Mouse (Mus musculus): ENCODE data around the gene Hoxa13. TPM values are rescaled to one million over a fixed set of nuclear protein-coding genes. Genes with fewer than 3 reads are reported as not detected.

Hoxa13 gene
- polyA plus RNA-seq, 1 experiment from 2014 or later, result not detected

DNA sequence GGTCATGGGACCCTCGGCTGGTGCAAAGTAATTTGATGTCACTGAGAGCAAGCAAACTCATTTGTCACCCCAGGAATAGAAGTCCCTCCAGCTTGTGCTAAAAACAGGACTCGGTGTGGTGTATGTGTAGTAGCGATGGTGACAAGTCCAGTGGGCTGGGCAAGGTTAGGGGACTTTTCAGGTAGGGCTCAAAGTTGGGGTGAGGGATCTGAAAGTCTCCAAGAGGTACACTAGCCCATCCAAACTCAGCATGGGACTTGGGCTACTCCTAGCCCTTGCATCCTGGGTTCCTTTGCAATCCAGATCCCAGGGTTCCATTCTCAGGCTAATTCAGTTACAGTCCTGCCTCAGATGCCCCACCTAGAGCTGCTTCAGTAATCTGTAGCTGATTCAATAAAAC lies 8.1 kb upstream of the Hoxa13 start:
- Histone ChIP-seq H3K9ac (no peak overlapping the region), H3K9me3 (replicated peaks) (no peaks in the 10 kb centered on the region), H3K27ac (ENCODE audit: poor library complexity, severe bottlenecking) (no peak overlapping the region), H3K27me3 (replicated peaks) (peaks cover 92% of the 10 kb centered on the region), H3K4me2 (no peak overlapping the region), H3K4me1 (replicated peaks) (peaks cover 9% of the 10 kb centered on the region), H3K4me3 (no peak overlapping the region), H3K36me3 (no peaks in the 10 kb centered on the region)
- 3% methylated on average over 3 of the region's 3 CpGs for WGBS
- no peak for ATAC-seq (ENCODE audit: insufficient number of reproducible peaks, low FRiP score)

DNA sequence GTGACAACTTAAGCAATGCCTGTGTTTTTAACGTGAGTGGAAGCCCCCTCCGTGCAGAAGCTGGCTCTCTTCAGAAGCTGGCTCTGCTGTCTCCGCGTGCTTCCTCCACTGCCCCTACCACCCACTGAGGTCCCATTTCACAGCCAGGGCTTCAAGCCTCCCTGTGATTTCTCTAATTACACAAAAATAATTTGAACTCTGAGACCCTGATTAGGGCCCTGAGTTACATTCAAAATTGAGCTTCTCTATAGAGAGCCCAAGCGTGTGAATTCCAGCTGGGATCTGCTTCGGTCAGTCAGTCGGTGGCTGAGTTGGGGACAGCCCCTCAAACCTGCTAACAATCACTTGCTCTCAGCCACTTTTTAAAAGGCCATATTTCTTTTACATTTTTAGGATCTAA lies 7.7 kb upstream of the Hoxa13 start:
- Histone ChIP-seq H3K9me3 (replicated peaks) (no peaks in the 10 kb centered on the region), H3K36me3 (no peaks in the 10 kb centered on the region), H3K4me2 (no peak overlapping the region), H3K4me1 (replicated peaks) (peaks cover 5% of the 10 kb centered on the region; the same call in 1 of the 2 replicates), H3K4me3 (no peak overlapping the region), H3K9ac (no peak overlapping the region), H3K27me3 (replicated peaks) (peaks cover 92% of the 10 kb centered on the region), H3K27ac (ENCODE audit: poor library complexity, severe bottlenecking) (no peak overlapping the region)
- WGBS, result 5% methylated on average over 7 of the region's 7 CpGs
- no peak for ATAC-seq (ENCODE audit: insufficient number of reproducible peaks, low FRiP score)

DNA sequence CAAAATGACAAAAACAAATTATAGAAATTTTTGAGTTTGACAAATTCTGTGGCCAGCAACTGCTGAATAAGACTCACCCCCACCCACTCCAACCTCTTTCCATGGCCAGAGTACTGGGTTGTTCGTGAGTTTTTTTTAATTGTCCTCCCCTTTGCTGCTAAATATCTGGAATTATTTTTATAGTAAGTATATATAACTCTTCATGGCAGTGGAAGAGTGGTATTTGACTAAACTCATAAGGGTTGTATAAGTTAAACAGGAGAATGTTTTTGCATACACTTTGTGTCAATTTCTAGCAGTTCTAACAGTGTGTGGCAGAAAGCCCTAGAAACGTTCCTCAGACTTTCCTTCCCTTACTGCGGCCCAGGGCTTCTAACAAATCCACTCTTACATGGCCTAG lies 7.0 kb upstream of the Hoxa13 start:
- no peak overlapping the region for H3K9ac ChIP-seq
- H3K27ac ChIP-seq (ENCODE audit: poor library complexity, severe bottlenecking), result no peak overlapping the region
- no peak overlapping the region for H3K4me2 ChIP-seq
- H3K4me1 ChIP-seq (replicated peaks), result no peaks in the 10 kb centered on the region
- 8% methylated on average over 3 of the region's 3 CpGs for WGBS
- no peak overlapping the region for H3K4me3 ChIP-seq
- H3K36me3 ChIP-seq, result no peaks in the 10 kb centered on the region
- peaks cover 93% of the 10 kb centered on the region for H3K27me3 ChIP-seq (replicated peaks)
- no peaks in the 10 kb centered on the region for H3K9me3 ChIP-seq (replicated peaks)
- no peak for ATAC-seq (ENCODE audit: insufficient number of reproducible peaks, low FRiP score)

DNA sequence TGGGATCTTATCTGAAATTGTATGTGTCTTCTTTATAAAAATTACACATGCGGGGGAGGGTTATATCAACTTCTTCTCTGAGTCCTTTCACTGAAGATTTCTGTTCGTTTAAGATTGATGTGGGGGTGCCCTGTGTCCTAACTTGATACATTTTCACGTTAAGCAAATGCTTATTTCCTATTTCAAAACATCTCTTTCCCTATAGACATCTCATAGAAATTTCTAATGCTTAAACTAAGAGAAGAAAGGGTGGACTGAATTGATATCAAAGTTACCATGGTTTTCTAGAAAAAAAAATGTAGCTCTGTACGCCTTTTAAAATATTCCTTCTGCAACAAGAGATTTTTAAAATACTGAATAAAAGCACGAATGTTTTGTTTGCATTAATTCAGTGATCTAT lies 6.5 kb upstream of the Hoxa13 start:
- 23% methylated on average over 5 of the region's 5 CpGs for WGBS
- Histone ChIP-seq H3K27ac (ENCODE audit: poor library complexity, severe bottlenecking) (no peak overlapping the region), H3K9ac (no peak overlapping the region), H3K4me1 (replicated peaks) (no peaks in the 10 kb centered on the region), H3K36me3 (no peaks in the 10 kb centered on the region), H3K9me3 (replicated peaks) (no peaks in the 10 kb centered on the region), H3K4me2 (no peak overlapping the region), H3K27me3 (replicated peaks) (peaks cover 93% of the 10 kb centered on the region), H3K4me3 (no peak overlapping the region)
- no peak for ATAC-seq (ENCODE audit: insufficient number of reproducible peaks, low FRiP score)

DNA sequence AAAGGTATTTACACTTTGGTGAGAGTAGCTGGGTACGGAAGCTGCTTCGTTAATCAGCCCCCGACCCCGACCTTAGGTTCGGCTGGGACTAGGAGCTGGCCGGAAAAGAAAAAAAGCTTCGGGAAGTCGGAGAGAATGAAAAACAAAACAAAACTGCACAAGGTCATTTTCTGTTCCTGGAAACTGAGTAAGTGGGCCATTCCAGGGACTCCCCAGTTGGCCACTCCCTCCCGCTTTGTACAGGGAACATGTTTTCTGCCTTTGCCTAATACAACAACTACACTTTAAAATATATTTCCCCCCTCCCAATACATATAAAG lies 5.9 kb upstream of the Hoxa13 start:
- Histone ChIP-seq H3K4me3 (no peak overlapping the region), H3K4me2 (no peak overlapping the region), H3K36me3 (no peaks in the 10 kb centered on the region), H3K9me3 (replicated peaks) (no peaks in the 10 kb centered on the region), H3K4me1 (replicated peaks) (no peaks in the 10 kb centered on the region), H3K27ac (ENCODE audit: poor library complexity, severe bottlenecking) (no peak overlapping the region), H3K9ac (no peak overlapping the region), H3K27me3 (replicated peaks) (peaks cover 95% of the 10 kb centered on the region)
- ATAC-seq (ENCODE audit: insufficient number of reproducible peaks, low FRiP score), result no peak
- WGBS, result under 1% methylated on average over 9 of the region's 9 CpGs

DNA sequence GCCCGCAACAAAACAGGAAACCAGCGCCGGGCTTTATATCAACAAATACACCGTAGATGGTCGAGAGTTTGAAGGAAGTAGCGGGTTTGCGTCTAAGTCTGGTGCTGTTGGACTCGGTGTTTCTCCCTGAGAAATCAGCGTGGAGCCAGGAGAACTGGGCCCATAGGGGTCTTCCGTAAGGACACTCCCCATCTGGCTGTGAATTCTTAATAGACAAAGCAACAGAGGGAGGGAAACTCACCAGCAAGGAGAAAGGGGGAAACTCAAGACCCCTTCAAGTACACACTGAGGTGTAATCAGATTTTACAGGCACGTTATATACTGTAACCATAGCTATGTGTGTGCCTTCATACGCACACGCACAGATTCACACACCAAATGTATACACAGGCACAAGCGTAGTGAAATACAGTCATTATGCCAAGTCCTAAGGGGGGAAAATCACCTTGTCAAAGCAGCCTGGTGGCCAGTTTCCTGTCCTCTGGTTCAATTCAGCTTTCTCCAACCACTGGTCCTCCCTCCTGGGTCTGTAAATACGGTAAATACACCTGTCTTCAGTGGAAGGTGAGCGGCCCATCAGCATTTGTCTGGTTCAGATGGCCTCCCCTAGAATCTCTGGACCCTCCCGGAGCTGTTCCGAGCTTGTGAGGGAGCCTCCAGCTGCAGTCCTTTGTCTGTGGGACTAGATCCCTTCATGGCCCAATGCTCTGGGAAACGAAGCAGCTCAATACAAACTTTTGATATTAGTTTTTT lies 5.4 kb upstream of the Hoxa13 start:
- H3K4me1 ChIP-seq (replicated peaks), result peaks cover 2% of the 10 kb centered on the region; the same call in 1 of the 2 replicates
- no peaks in the 10 kb centered on the region for H3K36me3 ChIP-seq
- peaks cover 95% of the 10 kb centered on the region for H3K27me3 ChIP-seq (replicated peaks)
- no peak overlapping the region for H3K4me2 ChIP-seq
- H3K9me3 ChIP-seq (replicated peaks), result no peaks in the 10 kb centered on the region
- no peak for ATAC-seq (ENCODE audit: insufficient number of reproducible peaks, low FRiP score)
- H3K4me3 ChIP-seq, result no peak overlapping the region
- 2% methylated on average over 19 of the region's 19 CpGs for WGBS
- no peak overlapping the region for H3K9ac ChIP-seq
- H3K27ac ChIP-seq (ENCODE audit: poor library complexity, severe bottlenecking), result no peak overlapping the region

DNA sequence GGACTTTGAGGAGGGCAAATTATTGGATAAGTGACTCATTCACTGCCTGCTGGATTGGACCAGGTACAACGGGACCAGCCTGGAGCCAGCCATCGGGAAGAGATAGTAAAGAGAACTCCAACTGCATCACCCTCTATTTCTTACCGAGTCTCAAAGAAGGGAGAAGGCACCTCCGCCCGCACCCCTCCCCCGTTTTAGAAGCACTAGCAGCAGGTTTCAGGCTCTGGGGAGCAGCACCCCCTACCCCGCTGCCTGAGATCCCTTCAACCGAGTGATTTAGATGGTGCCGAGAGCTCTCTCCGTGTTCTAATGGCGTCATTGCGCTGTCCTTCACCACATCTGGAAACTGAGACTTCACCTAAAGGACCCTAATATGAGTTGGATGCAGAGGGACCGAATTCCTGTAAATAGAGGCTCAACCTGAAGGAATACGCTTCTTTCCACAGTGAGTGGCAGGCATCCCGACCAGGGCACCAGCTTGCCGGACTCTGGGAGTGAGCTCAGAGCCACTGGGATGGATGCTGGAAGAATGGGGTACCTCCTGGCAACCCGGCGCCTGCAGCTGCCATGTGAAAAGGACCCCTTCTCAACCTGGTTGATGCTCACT lies 4.7 kb upstream of the Hoxa13 start:
- Histone ChIP-seq H3K27ac (ENCODE audit: poor library complexity, severe bottlenecking) (no peak overlapping the region), H3K4me2 (no peak overlapping the region), H3K36me3 (no peaks in the 10 kb centered on the region), H3K4me1 (replicated peaks) (peaks cover 8% of the 10 kb centered on the region; the same call in 1 of the 2 replicates), H3K9me3 (replicated peaks) (no peaks in the 10 kb centered on the region), H3K27me3 (replicated peaks) (peaks cover 95% of the 10 kb centered on the region), H3K4me3 (no peak overlapping the region), H3K9ac (no peak overlapping the region)
- ATAC-seq (ENCODE audit: insufficient number of reproducible peaks, low FRiP score), result no peak
- 2% methylated on average over 18 of the region's 18 CpGs for WGBS

DNA sequence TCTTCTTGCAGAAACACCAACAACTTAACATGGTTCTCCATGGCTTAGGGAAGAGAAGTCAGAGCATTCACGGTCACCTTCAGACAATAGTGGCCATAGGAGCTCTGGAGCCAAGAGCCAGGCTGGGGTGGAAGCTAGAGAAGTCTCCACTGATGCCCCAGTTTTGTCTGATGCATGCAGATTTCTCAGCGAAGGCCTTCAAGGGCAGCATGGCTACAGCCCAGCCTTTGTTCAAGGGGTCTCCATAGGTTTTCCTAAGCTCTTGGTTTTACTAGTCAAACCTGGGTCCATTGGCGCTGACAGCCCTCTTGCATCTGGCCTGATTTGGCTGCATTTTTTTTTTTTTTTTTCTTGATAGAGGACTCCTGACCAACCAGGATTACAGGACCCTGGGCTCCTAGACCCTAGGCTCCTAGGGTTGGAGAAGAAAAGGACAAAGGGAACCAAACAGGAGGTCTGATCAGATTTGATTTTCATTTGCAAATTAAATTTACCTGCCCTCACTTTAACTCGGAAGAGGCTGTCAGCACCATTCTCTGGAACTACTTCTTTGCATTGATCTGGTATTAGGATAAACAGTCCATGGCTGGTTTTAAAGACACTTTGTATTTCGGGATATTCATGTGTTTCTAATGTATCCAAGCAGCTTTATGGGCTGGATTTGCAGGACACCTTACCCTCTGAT lies 3.6 kb upstream of the Hoxa13 start:
- H3K27me3 ChIP-seq (replicated peaks), result peaks cover 94% of the 10 kb centered on the region
- no peaks in the 10 kb centered on the region for H3K9me3 ChIP-seq (replicated peaks)
- peaks cover 13% of the 10 kb centered on the region; the same call in 1 of the 2 replicates for H3K4me1 ChIP-seq (replicated peaks)
- H3K4me3 ChIP-seq, result no peak overlapping the region
- ATAC-seq (ENCODE audit: insufficient number of reproducible peaks, low FRiP score), result no peak
- 4% methylated on average over 5 of the region's 5 CpGs for WGBS
- H3K36me3 ChIP-seq, result no peaks in the 10 kb centered on the region
- no peak overlapping the region for H3K4me2 ChIP-seq
- H3K9ac ChIP-seq, result no peak overlapping the region
- no peak overlapping the region for H3K27ac ChIP-seq (ENCODE audit: poor library complexity, severe bottlenecking)

DNA sequence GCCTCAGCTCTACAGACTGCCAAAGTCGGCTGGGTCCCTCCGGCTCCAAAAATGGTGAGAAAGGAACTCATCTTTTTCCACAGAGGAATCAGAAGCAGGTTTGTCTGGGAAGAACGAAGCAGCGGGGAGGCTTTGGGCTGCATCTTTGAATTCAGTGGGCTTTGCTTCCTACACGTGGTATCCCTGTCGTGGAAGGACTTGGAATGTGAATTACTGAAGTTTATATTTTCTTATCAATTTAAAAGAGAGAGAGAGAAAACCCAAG lies 2.6 kb upstream of the Hoxa13 start:
- no peak for ATAC-seq (ENCODE audit: insufficient number of reproducible peaks, low FRiP score)
- 3% methylated on average over 6 of the region's 6 CpGs for WGBS
- Histone ChIP-seq H3K4me1 (replicated peaks) (peaks cover 13% of the 10 kb centered on the region; the same call in 1 of the 2 replicates), H3K4me3 (no peak overlapping the region), H3K4me2 (no peak overlapping the region), H3K9ac (no peak overlapping the region), H3K27ac (ENCODE audit: poor library complexity, severe bottlenecking) (no peak overlapping the region), H3K36me3 (no peaks in the 10 kb centered on the region), H3K27me3 (replicated peaks) (peaks cover 94% of the 10 kb centered on the region), H3K9me3 (replicated peaks) (no peaks in the 10 kb centered on the region)

DNA sequence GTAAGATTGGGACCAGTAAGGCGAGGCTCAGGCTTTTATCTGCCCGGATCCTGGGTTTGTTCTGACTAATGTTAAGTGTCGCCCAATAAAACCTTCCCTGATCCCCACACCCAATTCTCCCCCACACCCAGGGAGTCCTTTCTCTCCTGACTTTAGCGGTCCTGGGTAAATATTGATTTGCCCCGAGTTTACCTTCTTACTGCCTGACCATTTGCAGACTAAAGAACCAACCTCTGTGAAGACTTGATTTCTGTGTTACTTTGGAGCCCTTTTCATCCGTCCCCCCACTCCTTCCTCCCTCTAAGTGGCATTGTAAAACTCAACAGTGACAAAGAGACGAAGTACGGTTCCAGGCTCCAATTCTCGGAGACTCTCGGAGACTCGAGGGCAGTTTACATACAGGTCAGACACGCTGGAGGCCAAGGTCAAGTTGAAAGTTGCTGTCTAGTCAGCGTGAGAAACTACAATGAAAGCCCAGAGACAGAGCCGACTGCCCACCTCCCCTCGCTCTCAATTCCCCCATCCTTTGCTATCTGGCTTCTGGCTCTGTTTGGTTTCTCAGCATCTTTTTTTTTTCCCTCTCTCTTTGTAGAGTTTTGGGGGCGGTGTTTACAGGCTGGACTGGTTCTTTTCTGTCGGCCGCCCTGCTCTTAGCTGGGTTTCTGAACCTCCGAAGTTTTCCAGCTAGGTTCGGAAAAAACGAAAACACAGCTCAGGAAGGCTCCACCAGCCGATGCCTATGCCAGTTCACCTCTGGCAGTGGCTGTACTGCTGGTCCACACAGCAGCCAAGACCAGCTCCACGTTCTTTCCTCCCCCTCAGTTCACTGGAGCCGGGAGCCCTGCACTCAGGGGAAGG lies 2.0 kb upstream of the Hoxa13 start:
- Histone ChIP-seq H3K4me1 (replicated peaks) (peaks cover 13% of the 10 kb centered on the region; the same call in 1 of the 2 replicates), H3K9me3 (replicated peaks) (no peaks in the 10 kb centered on the region), H3K4me2 (no peak overlapping the region), H3K36me3 (no peaks in the 10 kb centered on the region), H3K27me3 (replicated peaks) (peaks cover 91% of the 10 kb centered on the region), H3K27ac (ENCODE audit: poor library complexity, severe bottlenecking) (no peak overlapping the region), H3K4me3 (no peak overlapping the region), H3K9ac (no peak overlapping the region)
- no peak for ATAC-seq (ENCODE audit: insufficient number of reproducible peaks, low FRiP score)
- 2% methylated on average over 24 of the region's 24 CpGs for WGBS

Data from heart, embryonic 12.5 days (tissue).